Mouse (Mus musculus) liver, adult 2 months (tissue): ENCODE measurements around the gene Cda.
A peak's percentile ranks its signal among the peaks of the same experiment; 100 is the strongest.

Experiments used
- CTCF ChIP-seq: fragments of 200-500 bp; IDR thresholded peaks from 2 replicates; pipeline ENCODE4 v1.5.1; 2011; ENCODE audit warnings: low read depth, low read length, control low read depth
- POLR2A ChIP-seq: fragments of 200-500 bp; IDR thresholded peaks from 2 replicates; pipeline ENCODE4 v1.6.1; 2011; ENCODE audit warnings: low read length, control low read depth; ENCODE audit not compliant: insufficient read depth; ENCODE audit errors: extremely low read depth

DNA sequence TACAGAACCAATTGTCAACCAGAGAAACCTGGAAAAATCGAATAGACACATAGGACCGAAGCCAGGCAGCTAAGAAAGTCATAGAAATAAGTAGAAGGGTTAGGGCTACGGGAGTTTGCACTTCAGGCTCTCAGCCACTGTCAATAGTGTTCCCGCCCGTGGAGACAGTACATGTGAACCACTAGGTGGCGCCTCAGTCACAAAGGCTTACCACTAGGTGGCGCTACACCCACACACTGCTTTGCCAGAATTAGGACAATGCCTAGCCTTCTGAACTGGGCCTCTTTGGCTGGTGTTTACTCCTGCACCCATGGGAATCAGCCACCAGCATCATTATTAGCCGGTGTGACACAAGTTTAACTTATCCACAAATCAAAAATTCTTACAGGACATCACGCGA is 48.3 kb downstream of the Cda start:
- TF ChIP-seq CTCF (peak; percentile 100), POLR2A (no peak)
